Mouse (Mus musculus) hindbrain, embryonic 16.5 days (tissue): ENCODE measurements around the gene Gm20695. TPM values are rescaled to one million over a fixed set of nuclear protein-coding genes. Genes with fewer than 3 reads are reported as not detected.
"Not testable (repeated sequence)": the region's sequence is repeated elsewhere in the genome, so short reads cannot be mapped to it uniquely, and the experiment has no call there.

Experiments
- ATAC-seq: fragments of 200-750 bp; cut with Nextera tagmentation; 2 replicates; pipeline ENCODE4 v1.8.0; 2017; ENCODE audit warnings: moderate TSS enrichment, moderate library complexity
- H3K27ac ChIP-seq: fragments of 300-500 bp; sonication (generic); 2 replicates; pipeline ENCODE4 v1.5.1; 2014; ENCODE audit warnings: low read depth, mild to moderate bottlenecking, control low read depth, low read length, moderate library complexity
- H3K27me3 ChIP-seq: fragments of 300-500 bp; sonication (generic); replicated peaks from 2 replicates; pipeline ENCODE4 v1.6.1; 2014; ENCODE audit warnings: low read length; ENCODE audit not compliant: control insufficient read depth, insufficient read depth
- H3K36me3 ChIP-seq: fragments of 300-500 bp; sonication (generic); 2 replicates; pipeline ENCODE4 v1.6.1; 2014; ENCODE audit warnings: mild to moderate bottlenecking, low read length, moderate library complexity, mixed read lengths; ENCODE audit not compliant: control insufficient read depth, insufficient read depth
- H3K4me1 ChIP-seq: fragments of 300-500 bp; sonication (generic); 2 replicates; pipeline ENCODE4 v1.6.1; 2014; ENCODE audit warnings: low read depth, low read length; ENCODE audit not compliant: control insufficient read depth, insufficient read depth
- H3K4me2 ChIP-seq: fragments of 300-500 bp; sonication (generic); 2 replicates; pipeline ENCODE4 v1.6.1; 2014; ENCODE audit warnings: mild to moderate bottlenecking, low read length, control low read depth, moderate library complexity
- H3K4me3 ChIP-seq: fragments of 300-500 bp; sonication (generic); 2 replicates; pipeline ENCODE4 v1.5.1; 2014; ENCODE audit warnings: mild to moderate bottlenecking, low read length, control low read depth, moderate library complexity
- H3K9ac ChIP-seq: fragments of 300-500 bp; sonication (generic); 2 replicates; pipeline ENCODE4 v1.6.1; 2014; ENCODE audit warnings: low read depth, mild to moderate bottlenecking, control low read depth, low read length, moderate library complexity
- H3K9me3 ChIP-seq: fragments of 300-500 bp; sonication (generic); 2 replicates; pipeline ENCODE4 v1.6.1; 2014; ENCODE audit warnings: mild to moderate bottlenecking, low read length, moderate library complexity; ENCODE audit not compliant: control insufficient read depth
- whole genome bisulfite sequencing: fragments of 180-500 bp; shearing (Covaris S2); extraction: QIAGEN DNeasy Blood & Tissue Kit; methylation state at CpG from one replicate; pipeline ENCODE4 v1.1.7; 2014; 5-methylcytosine and 5-hydroxymethylcytosine counted together
- polyA plus RNA-seq: library from polyadenylated mRNA; unstranded; fragments of >200 nt; fragmentation: Nextera tagmentation; extraction: Ambion mirVana; gene quantifications from 2 replicates; pipeline ENCODE4 v1.2.1, GENCODE M21; 2015

The Gm20695 gene
- polyA plus RNA-seq, 1 experiment from 2014 or later: 1.5 TPM

DNA sequence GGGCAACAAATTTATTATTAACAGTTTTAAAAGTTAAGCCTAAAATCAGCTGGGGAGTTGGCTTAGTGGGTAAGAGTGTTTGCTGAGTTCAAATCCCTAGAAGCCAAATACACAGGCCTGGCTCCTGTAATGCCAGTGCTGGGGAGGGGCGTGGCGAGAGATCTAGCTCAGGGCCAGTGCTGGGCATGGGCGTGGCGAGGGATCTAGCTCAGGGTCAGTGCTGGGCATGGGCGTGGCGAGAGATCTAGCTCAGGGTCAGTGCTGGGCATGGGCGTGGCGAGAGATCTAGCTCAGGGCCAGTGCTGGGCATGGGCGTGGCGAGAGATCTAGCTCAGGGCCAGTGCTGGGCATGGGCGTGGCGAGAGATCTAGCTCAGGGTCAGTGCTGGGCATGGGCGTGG lies 33.1 kb upstream of the Gm20695 start:
- not testable (repeated sequence) for ATAC-seq, H3K27ac ChIP-seq
- 87% methylated on average over 12 of the region's 13 CpGs for WGBS

DNA sequence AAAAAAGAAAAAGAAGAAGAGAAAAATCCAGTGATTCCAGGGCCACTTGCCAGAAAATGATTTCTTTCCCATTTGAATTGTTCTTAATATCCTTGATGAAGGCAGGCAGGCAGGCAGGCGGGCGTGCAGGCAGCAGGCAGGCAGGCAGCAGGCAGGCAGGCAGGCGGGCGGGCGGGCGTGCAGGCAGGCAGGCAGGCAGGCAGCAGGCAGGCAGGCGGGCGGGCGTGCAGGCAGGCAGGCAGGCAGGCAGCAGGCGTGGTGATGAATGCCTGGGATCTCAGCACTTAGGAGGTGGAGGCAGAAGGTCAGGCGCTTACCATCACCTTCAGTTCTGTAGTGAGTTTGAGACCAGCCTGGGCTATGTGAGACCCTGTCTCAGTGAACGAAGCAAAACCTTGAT lies 31.9 kb upstream of the Gm20695 start:
- Histone ChIP-seq H3K27ac (no peak overlapping the region), H3K9ac (no peak overlapping the region), H3K4me3 (no peak overlapping the region), H3K27me3 (no peaks in the 10 kb centered on the region), H3K9me3 (no peaks in the 10 kb centered on the region), H3K4me1 (peaks cover 7% of the 10 kb centered on the region), H3K36me3 (no peaks in the 10 kb centered on the region), H3K4me2 (no peak overlapping the region)
- WGBS: 38% methylated on average over 12 of the region's 12 CpGs
- no peak for ATAC-seq

More for the DNA sequence above, 33.1 kb upstream of the Gm20695 start:
- H3K9me3 ChIP-seq, H3K4me3 ChIP-seq, H3K9ac ChIP-seq, H3K36me3 ChIP-seq, H3K4me2 ChIP-seq, H3K27me3 ChIP-seq: not testable (repeated sequence)
- H3K4me1 ChIP-seq: peaks cover 11% of the 10 kb centered on the region

DNA sequence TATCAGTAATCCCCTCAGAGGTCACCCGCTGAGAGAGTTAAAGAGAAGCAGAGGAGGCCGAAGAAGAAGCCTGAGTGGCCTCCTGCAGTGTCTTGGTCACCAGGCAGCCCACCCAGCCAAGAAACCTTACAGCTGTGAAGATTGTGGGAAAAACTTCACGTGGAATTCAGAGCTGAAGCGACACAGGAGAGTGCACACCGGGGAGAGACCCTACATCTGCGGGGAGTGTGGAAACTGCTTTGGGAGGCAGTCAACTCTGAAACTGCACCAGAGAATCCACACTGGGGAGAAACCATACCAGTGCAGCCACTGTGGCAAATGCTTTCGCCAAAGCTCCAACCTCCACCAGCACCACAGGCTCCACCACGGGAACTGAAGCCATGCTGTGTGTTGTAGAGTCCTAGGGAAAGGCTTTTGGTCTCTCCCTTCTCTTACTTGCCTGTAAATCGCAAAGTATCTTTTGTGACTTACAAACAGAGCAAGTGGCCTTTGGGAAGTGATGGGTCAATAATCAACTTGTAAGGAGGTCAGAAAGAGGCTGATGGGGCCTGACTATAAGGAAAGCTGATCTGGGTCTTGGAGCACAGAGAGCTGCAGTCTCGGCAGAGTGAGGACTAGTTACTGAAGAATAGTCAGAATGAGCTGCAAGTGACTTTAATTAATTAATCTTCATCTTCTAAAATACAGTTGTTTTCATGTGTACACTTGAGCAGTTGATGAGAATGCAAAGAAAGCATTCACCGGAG lies 29.8 kb upstream of the Gm20695 start:
- no peak for ATAC-seq

DNA sequence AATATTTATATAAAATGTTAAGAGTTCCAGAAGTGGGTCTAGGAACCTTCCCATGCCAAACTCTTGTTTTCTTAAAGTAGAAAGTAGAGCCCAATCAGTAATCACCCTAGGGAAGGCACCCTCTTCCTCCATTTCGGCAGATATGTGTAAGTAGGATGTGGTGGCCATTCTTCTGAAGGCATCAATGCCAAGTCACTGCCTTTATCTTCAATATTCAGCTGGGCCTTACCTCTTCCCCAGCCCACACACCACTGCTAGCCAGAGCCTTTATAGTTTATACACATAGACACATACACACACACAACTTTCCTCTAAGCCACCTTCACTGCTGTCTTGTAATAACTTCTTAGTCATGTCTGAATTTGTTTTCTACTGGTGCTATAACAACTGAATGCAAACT lies 28.7 kb upstream of the Gm20695 start:
- no peak overlapping the region for H3K9ac ChIP-seq
- H3K27me3 ChIP-seq: no peaks in the 10 kb centered on the region
- no peak overlapping the region for H3K4me3 ChIP-seq
- H3K9me3 ChIP-seq: no peaks in the 10 kb centered on the region
- no peak overlapping the region for H3K27ac ChIP-seq
- H3K4me1 ChIP-seq: no peaks in the 10 kb centered on the region
- H3K4me2 ChIP-seq: no peak overlapping the region
- no peak for ATAC-seq
- WGBS: 86% methylated on average over 1 of the region's 1 CpGs
- peaks cover 3% of the 10 kb centered on the region; the same call in 1 of the 2 replicates for H3K36me3 ChIP-seq

More for the DNA sequence above, 29.8 kb upstream of the Gm20695 start:
- Histone ChIP-seq H3K9ac (no peak overlapping the region), H3K4me2 (no peak overlapping the region), H3K36me3 (no peaks in the 10 kb centered on the region), H3K4me3 (no peak overlapping the region), H3K27me3 (no peaks in the 10 kb centered on the region), H3K4me1 (no peaks in the 10 kb centered on the region), H3K9me3 (no peaks in the 10 kb centered on the region), H3K27ac (no peak overlapping the region)
- WGBS: 47% methylated on average over 11 of the region's 11 CpGs

DNA sequence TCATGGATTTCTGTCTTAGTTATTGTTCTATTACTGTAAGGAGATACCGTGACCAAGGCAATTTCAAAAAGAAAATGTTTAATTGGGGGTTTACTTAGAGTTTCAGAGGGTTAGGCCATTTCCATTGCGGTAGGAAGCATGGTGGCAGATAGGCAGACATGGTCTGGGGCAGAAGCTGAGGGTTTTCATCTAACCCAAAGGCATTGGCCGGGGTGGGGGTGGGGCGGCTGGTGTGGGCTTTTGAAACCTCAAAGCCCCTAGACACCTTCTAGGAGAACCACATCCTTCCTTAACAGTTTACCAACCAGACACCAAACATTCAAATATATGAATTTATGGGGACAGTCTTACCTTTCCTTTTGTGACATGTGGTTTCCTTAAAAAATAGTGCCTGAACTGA lies 25.2 kb upstream of the Gm20695 start:
- no peak for ATAC-seq
- WGBS: 90% methylated on average over 4 of the region's 4 CpGs
- Histone ChIP-seq H3K36me3 (peaks cover 7% of the 10 kb centered on the region; the same call in 1 of the 2 replicates), H3K4me3 (no peak overlapping the region), H3K9me3 (no peaks in the 10 kb centered on the region), H3K4me2 (no peak overlapping the region), H3K4me1 (no peaks in the 10 kb centered on the region), H3K9ac (no peak overlapping the region), H3K27me3 (no peaks in the 10 kb centered on the region), H3K27ac (no peak overlapping the region)

DNA sequence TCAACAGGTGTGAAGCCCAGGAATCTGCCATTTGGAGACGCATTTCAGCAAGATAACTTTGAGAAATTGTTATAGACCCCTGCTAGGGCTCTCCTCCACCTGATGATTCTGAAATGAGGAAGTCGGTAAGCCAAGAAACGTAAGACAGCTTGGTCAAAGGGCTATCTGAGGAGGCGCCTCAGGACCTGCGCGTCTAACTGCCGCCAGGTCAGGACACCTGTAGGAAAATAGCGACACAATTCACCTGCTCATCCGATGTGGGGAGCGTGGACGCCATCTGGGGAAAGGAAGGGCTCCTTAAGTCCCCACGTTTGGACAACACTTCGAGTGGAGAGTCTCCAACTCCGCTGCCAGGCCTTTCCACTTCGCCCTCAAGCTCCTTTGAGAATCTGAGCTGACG lies 12.6 kb upstream of the Gm20695 start:
- Histone ChIP-seq H3K9me3 (no peaks in the 10 kb centered on the region), H3K9ac (peak overlapping the region; percentile 67), H3K4me2 (peak overlapping the region; percentile 78), H3K4me1 (peaks cover 9% of the 10 kb centered on the region), H3K27ac (peak overlapping the region; percentile 21; the same call in 1 of the 2 replicates), H3K36me3 (0 out of 2 replicates have a peak, but pooled peaks cover 3% of the 10 kb centered on the region), H3K4me3 (peak overlapping the region; percentile 58), H3K27me3 (no peaks in the 10 kb centered on the region)
- ATAC-seq: no peak; the same call in 1 of the 2 replicates
- WGBS: 1% methylated on average over 16 of the region's 16 CpGs

DNA sequence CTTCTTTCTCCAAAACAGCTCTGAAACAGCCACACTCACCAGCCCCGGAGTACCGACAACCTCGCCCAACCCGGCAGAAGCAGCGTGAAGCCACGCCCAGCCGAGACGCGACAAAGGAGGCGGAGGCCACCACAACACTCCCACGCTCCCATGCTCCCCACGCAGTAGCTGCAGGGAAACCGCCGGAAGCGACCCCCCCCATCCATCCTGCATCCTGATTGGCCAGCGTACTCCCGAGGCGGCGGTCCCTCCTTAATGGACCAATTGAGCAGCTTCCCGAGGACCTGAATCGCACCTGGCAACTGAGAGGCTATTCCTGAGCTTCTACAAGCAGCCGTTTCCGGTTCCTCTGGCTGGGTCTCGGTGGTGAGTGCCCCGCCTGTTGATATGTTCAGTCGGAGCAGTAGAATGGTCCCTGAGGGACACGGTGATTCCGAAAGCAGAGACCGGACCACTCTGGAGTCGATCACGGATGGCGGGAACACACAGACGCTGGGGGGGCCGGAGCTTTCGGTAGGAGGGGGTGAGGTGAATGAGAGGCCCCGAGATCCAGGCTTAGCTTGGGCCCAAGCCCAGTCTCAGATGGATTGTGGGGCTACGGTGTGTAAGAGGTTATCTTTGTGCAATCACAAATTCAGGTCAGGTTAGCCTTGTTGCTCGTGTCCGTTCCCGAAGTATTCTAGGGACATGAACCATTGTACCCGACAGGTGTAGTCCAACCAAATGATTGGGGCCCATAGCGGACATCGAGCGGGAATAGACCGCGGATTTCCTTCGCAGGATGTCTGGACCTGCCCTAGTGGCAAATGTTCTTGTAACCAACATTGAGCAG lies 12.0 kb upstream of the Gm20695 start, which contains the start of gene Naa60:
Gene Naa60 (plus strand): TSS at position 160 of the 832 bp plus-strand sequence.
- H3K27ac ChIP-seq: peak within 1 kb of the TSS; percentile 52; the same call in 1 of the 2 replicates
- peaks cover 9% of the 10 kb centered on the region for H3K4me1 ChIP-seq
- WGBS: 5% methylated on average over 47 of the region's 47 CpGs

DNA sequence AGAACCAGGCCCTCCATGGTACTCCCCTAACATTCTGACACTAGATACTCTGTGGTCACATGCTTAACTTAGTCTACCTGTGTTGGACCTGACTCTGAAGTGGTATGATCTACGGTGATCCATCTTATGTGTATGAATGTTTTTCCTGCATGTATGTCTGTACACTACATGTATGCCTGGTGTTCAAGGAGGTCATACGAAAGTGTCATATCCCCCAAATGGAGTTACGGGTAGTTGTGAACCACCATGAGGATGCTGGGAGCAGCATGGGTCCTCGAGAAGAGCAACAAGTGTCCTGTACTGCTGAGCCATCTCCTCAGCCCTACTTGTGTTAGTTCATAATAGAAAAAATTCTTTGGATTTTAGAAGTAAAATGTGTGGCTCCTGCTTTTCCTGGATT lies 8.1 kb upstream of the Gm20695 start:
- H3K4me2 ChIP-seq: no peak overlapping the region
- H3K9ac ChIP-seq: no peak overlapping the region
- H3K4me1 ChIP-seq: peaks cover 9% of the 10 kb centered on the region
- 94% methylated on average over 4 of the region's 4 CpGs for WGBS
- no peak for ATAC-seq
- no peaks in the 10 kb centered on the region for H3K9me3 ChIP-seq
- no peak overlapping the region for H3K4me3 ChIP-seq
- no peaks in the 10 kb centered on the region for H3K27me3 ChIP-seq
- no peak overlapping the region for H3K27ac ChIP-seq
- peaks cover 10% of the 10 kb centered on the region; the same call in 1 of the 2 replicates for H3K36me3 ChIP-seq

More for the DNA sequence above, 12.0 kb upstream of the Gm20695 start, which contains the start of gene Naa60:
- H3K36me3 ChIP-seq: 0 out of 2 replicates have a peak, but pooled peaks cover 3% of the 10 kb centered on the region
- H3K9ac ChIP-seq: peak within 1 kb of the TSS; percentile 67
- H3K4me3 ChIP-seq: peak within 1 kb of the TSS; percentile 58
- ATAC-seq: peak; percentile 98
- H3K9me3 ChIP-seq: no peaks in the 10 kb centered on the region
- peak within 1 kb of the TSS; percentile 78 for H3K4me2 ChIP-seq
- no peaks in the 10 kb centered on the region for H3K27me3 ChIP-seq
